Mouse (Mus musculus) thymus, postnatal 25 days (tissue): ENCODE data around the gene Xxylt1.
A peak's percentile ranks its signal among the peaks of the same experiment; 100 is the strongest.

Experiments
- DNase-seq: peaks from one replicate; pipeline ENCODE4 v3.0.0; 2022

The Xxylt1 gene

GRCm38 (mm10) chr16:31019514-31019913 is 61.7 kb downstream of the Xxylt1 start:
- no peak for DNase-seq

GRCm38 (mm10) chr16:31017687-31018413 is 63.4 kb downstream of the Xxylt1 start:
- DNase-seq, result no peak

GRCm38 (mm10) chr16:31016669-31017068 is 64.6 kb downstream of the Xxylt1 start:
- no peak for DNase-seq

- peak; percentile 44 for DNase-seq
Observed at GRCm38 (mm10) chr16:31016169-31016568, 65.1 kb downstream of the Xxylt1 start.

GRCm38 (mm10) chr16:31015271-31015670 is 66.0 kb downstream of the Xxylt1 start:
- no peak for DNase-seq

- peak; percentile 21 for DNase-seq
Observed at GRCm38 (mm10) chr16:31012236-31012635, 69.0 kb downstream of the Xxylt1 start.

- peak; percentile 14 for DNase-seq
Observed at GRCm38 (mm10) chr16:31010443-31010842, 70.8 kb downstream of the Xxylt1 start.

GRCm38 (mm10) chr16:31008326-31008725 is 72.9 kb downstream of the Xxylt1 start:
- DNase-seq, result no peak

GRCm38 (mm10) chr16:31007582-31007981 is 73.7 kb downstream of the Xxylt1 start:
- no peak for DNase-seq

GRCm38 (mm10) chr16:31005693-31006092 is 75.5 kb downstream of the Xxylt1 start:
- no peak for DNase-seq

- DNase-seq, result no peak
Observed at GRCm38 (mm10) chr16:31004321-31004682, 76.9 kb downstream of the Xxylt1 start.

- DNase-seq, result peak; percentile 38
Observed at GRCm38 (mm10) chr16:31003592-31004320, 77.5 kb downstream of the Xxylt1 start.

GRCm38 (mm10) chr16:31002926-31003325 is 78.3 kb downstream of the Xxylt1 start:
- DNase-seq, result no peak

- no peak for DNase-seq
Observed at GRCm38 (mm10) chr16:31002117-31002516, 79.1 kb downstream of the Xxylt1 start.

GRCm38 (mm10) chr16:30998711-30999110 is 82.5 kb downstream of the Xxylt1 start:
- no peak for DNase-seq

GRCm38 (mm10) chr16:30998048-30998447 is 83.2 kb downstream of the Xxylt1 start:
- no peak for DNase-seq

- no peak for DNase-seq
Observed at GRCm38 (mm10) chr16:30995446-30995845, 85.8 kb downstream of the Xxylt1 start.

- DNase-seq, result no peak
Observed at GRCm38 (mm10) chr16:30994881-30995280, 86.4 kb downstream of the Xxylt1 start.

GRCm38 (mm10) chr16:30994296-30994695 is 86.9 kb downstream of the Xxylt1 start:
- no peak for DNase-seq

- no peak for DNase-seq
Observed at GRCm38 (mm10) chr16:30992568-30992967, 88.7 kb downstream of the Xxylt1 start.

GRCm38 (mm10) chr16:30990661-30991060 is 90.6 kb downstream of the Xxylt1 start:
- DNase-seq, result no peak

GRCm38 (mm10) chr16:30988225-30988624 is 93.0 kb downstream of the Xxylt1 start:
- DNase-seq, result no peak

GRCm38 (mm10) chr16:30987684-30988083 is 93.5 kb downstream of the Xxylt1 start:
- DNase-seq, result no peak

GRCm38 (mm10) chr16:30984826-30985545 is 96.2 kb downstream of the Xxylt1 start:
- DNase-seq, result no peak
